Mouse (Mus musculus) hindbrain, embryonic 15.5 days (tissue): ENCODE measurements at regions not wholly inside any gene's neighbourhood (a gene's known extent, or its start where the extent isn't known, plus 50 kb on each side); places are given as distances from the start of the nearest gene placed in this dataset.

Experiments
- ATAC-seq: fragments of 200-750 bp; cut with Nextera tagmentation; 2 replicates; pipeline ENCODE4 v1.8.0; 2017; ENCODE audit warnings: low read depth, moderate number of reproducible peaks, moderate TSS enrichment; ENCODE audit not compliant: low FRiP score
- H3K27ac ChIP-seq: fragments of 300-500 bp; sonication (generic); replicated peaks from 2 replicates; pipeline ENCODE4 v1.5.1; 2015; ENCODE audit warnings: mild to moderate bottlenecking, inconsistent platforms
- H3K27me3 ChIP-seq: fragments of 300-500 bp; sonication (generic); 2 replicates; pipeline ENCODE4 v1.6.1; 2015; ENCODE audit warnings: control low read depth, inconsistent platforms
- H3K36me3 ChIP-seq: fragments of 300-500 bp; sonication (generic); 2 replicates; pipeline ENCODE4 v1.6.1; 2015; ENCODE audit warnings: control low read depth, inconsistent platforms
- H3K4me1 ChIP-seq: fragments of 300-500 bp; sonication (generic); replicated peaks from 2 replicates; pipeline ENCODE4 v1.6.1; 2015; ENCODE audit warnings: control low read depth, inconsistent platforms
- H3K4me2 ChIP-seq: fragments of 300-500 bp; sonication (generic); 2 replicates; pipeline ENCODE4 v1.6.1; 2015; ENCODE audit warnings: moderate library complexity, mild to moderate bottlenecking, inconsistent platforms
- H3K4me3 ChIP-seq: fragments of 300-500 bp; sonication (generic); 2 replicates; pipeline ENCODE4 v1.5.1; 2015; ENCODE audit warnings: mild to moderate bottlenecking, inconsistent platforms
- H3K9ac ChIP-seq: fragments of 300-500 bp; sonication (generic); 2 replicates; pipeline ENCODE4 v1.6.1; 2015; ENCODE audit warnings: inconsistent platforms
- H3K9me3 ChIP-seq: fragments of 300-500 bp; sonication (generic); 2 replicates; pipeline ENCODE4 v1.6.1; 2016; ENCODE audit warnings: control low read depth, inconsistent platforms
- WGBS: fragments of 180-500 bp; shearing (Covaris S2); methylation state at CpG from one replicate; pipeline ENCODE4 v1.1.7; 2015; 5-methylcytosine and 5-hydroxymethylcytosine counted together

- no peak for ATAC-seq
- H3K27ac ChIP-seq, result no peak overlapping the region
- no peak overlapping the region for H3K4me3 ChIP-seq
- no peaks in the 10 kb centered on the region for H3K36me3 ChIP-seq
- H3K4me2 ChIP-seq, result no peak overlapping the region
- H3K27me3 ChIP-seq, result no peaks in the 10 kb centered on the region
- no peak overlapping the region for H3K9ac ChIP-seq
- no peaks in the 10 kb centered on the region for H3K4me1 ChIP-seq
- WGBS, result 67% methylated on average over 2 of the region's 2 CpGs
- H3K9me3 ChIP-seq, result no peaks in the 10 kb centered on the region
Observed at GRCm38 (mm10) chr3:61849317-61849716, 483.6 kb upstream of the B430305J03Rik start.

GRCm38 (mm10) chr3:61846703-61847102, 481.0 kb upstream of the B430305J03Rik start:
- peak; percentile 61; the same call in 1 of the 2 replicates for ATAC-seq
- peak overlapping the region; percentile 57; the same call in 1 of the 2 replicates for H3K27ac ChIP-seq
- H3K4me1 ChIP-seq, result no peaks in the 10 kb centered on the region
- H3K4me2 ChIP-seq, result no peak overlapping the region
- H3K9ac ChIP-seq, result no peak overlapping the region
- 44% methylated on average over 3 of the region's 3 CpGs for WGBS
- H3K9me3 ChIP-seq, result no peaks in the 10 kb centered on the region
- H3K4me3 ChIP-seq, result no peak overlapping the region
- no peaks in the 10 kb centered on the region for H3K36me3 ChIP-seq
- no peaks in the 10 kb centered on the region for H3K27me3 ChIP-seq

DNA sequence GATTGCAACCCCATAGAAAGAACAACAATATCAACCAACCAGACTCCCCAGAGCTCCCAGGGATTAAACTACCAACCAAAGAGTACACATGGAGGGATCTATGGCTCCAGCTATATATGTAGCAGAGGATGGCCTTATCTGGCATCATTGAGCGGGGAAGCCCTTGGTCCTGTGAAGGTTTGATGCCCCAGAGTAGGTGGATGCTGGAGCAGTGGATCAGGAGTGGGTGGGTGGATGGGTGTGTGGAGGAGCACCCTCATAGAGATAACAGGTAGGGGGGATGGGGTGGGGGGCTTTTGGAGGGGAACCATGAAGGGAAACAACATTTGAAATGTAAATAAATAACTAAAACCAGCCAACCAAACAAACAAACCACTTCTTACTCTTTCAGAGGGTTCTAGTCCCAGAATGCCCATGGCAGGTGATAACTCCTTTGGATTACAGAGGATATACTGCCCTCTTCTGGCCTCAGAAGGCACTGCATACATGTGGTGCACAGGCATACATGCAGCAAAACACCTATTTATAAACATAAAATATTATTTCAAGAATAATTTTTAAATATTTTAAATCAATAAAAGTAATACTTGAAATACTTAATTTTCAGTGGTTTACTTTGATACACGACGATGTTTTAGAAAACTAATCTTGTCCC, 473.7 kb upstream of the B430305J03Rik start:
- H3K27me3 ChIP-seq, result no peaks in the 10 kb centered on the region
- H3K4me1 ChIP-seq, result no peaks in the 10 kb centered on the region
- H3K4me2 ChIP-seq, result no peak overlapping the region
- no peaks in the 10 kb centered on the region for H3K36me3 ChIP-seq
- H3K4me3 ChIP-seq, result no peak overlapping the region
- no peak overlapping the region for H3K27ac ChIP-seq
- H3K9ac ChIP-seq, result no peak overlapping the region
- WGBS, result 58% methylated on average over 3 of the region's 3 CpGs
- ATAC-seq, result no peak
- no peaks in the 10 kb centered on the region for H3K9me3 ChIP-seq

DNA sequence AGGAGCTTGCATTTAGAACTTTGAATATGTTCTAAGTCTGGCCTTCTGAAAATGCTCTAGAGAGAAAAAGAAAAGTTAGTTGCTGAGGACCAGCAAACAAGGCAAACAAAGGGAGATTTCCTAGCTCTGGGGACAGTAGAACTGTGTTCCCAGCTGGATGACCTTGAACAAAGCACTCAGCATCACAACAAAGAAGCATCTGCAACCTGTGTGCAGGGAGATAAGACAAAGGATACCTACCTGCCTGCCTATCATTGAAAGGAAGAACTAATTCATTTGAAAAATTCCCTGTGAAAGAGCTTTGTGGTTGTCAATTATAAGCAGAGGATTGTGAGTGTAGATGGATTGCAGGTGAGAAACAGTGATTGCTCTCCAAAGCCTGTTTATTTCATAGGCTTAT, 451.1 kb upstream of the B430305J03Rik start:
- no peaks in the 10 kb centered on the region for H3K36me3 ChIP-seq
- no peak overlapping the region for H3K9ac ChIP-seq
- no peak overlapping the region for H3K27ac ChIP-seq
- H3K4me1 ChIP-seq, result no peaks in the 10 kb centered on the region
- no peak for ATAC-seq
- H3K4me3 ChIP-seq, result no peak overlapping the region
- no peaks in the 10 kb centered on the region for H3K27me3 ChIP-seq
- no peak overlapping the region for H3K4me2 ChIP-seq
- H3K9me3 ChIP-seq, result no peaks in the 10 kb centered on the region

DNA sequence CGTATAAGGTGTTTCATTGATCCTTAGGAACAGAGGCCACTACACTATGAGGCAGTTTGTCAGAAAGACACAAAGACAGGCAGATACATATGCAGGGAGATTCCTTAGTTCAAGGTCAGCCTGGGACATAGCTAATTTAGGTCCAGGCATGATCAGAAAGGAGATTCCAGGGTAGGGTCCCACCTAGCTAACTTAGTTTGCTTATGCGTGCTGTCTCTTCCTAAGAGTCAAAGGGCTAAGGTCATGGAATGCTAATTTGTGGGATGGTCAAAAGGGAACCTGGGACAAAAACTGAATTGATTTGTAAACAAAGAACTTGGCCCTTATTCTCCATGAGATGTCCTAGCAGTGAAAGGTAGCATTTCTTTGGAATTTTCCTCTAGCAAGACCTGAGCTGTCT, 430.3 kb upstream of the B430305J03Rik start:
- Histone ChIP-seq H3K27ac (no peak overlapping the region), H3K9ac (no peak overlapping the region), H3K4me2 (no peak overlapping the region), H3K9me3 (no peaks in the 10 kb centered on the region), H3K4me1 (no peaks in the 10 kb centered on the region), H3K27me3 (no peaks in the 10 kb centered on the region), H3K4me3 (no peak overlapping the region), H3K36me3 (no peaks in the 10 kb centered on the region)
- ATAC-seq, result no peak
- WGBS, result 81% methylated on average over 2 of the region's 2 CpGs

GRCm38 (mm10) chr3:61790674-61791073, 424.9 kb upstream of the B430305J03Rik start:
- no peak for ATAC-seq
- Histone ChIP-seq H3K36me3 (no peaks in the 10 kb centered on the region), H3K4me3 (no peak overlapping the region), H3K9ac (no peak overlapping the region), H3K9me3 (no peaks in the 10 kb centered on the region), H3K27ac (no peak overlapping the region), H3K4me2 (no peak overlapping the region), H3K4me1 (no peaks in the 10 kb centered on the region), H3K27me3 (no peaks in the 10 kb centered on the region)
- 86% methylated on average over 4 of the region's 4 CpGs for WGBS
